Mouse (Mus musculus): ENCODE measurements around the gene Adprhl2.

Gene Adprhl2

GRCm38 (mm10) chr4:126306058-126306457 is 15.4 kb downstream of the Adprhl2 start:
- DNase-seq, result no peak

- DNase-seq, result no peak
These were observed 16.1 kb downstream of the Adprhl2 start for GRCm38 (mm10) chr4:126305428-126305827.

- no peak for DNase-seq
These were observed 17.6 kb downstream of the Adprhl2 start for GRCm38 (mm10) chr4:126303877-126304276.

- DNase-seq, result no peak
These were observed 19.8 kb downstream of the Adprhl2 start for GRCm38 (mm10) chr4:126301584-126302309.

GRCm38 (mm10) chr4:126300916-126301583 is 20.5 kb downstream of the Adprhl2 start:
- no peak for DNase-seq

- DNase-seq, result peak; percentile 60 to 83
These were observed 24.8 kb downstream of the Adprhl2 start for GRCm38 (mm10) chr4:126296617-126297101.

GRCm38 (mm10) chr4:126295937-126296336 is 25.6 kb downstream of the Adprhl2 start:
- no peak for DNase-seq

GRCm38 (mm10) chr4:126295152-126295551 is 26.4 kb downstream of the Adprhl2 start:
- DNase-seq, result no peak

GRCm38 (mm10) chr4:126291196-126291595 is 30.3 kb downstream of the Adprhl2 start:
- DNase-seq, result no peak

GRCm38 (mm10) chr4:126290314-126290713 is 31.2 kb downstream of the Adprhl2 start:
- DNase-seq, result no peak

- DNase-seq, result no peak
These were observed 33.3 kb downstream of the Adprhl2 start for GRCm38 (mm10) chr4:126288085-126288666.

GRCm38 (mm10) chr4:126287302-126287995 is 34.1 kb downstream of the Adprhl2 start:
- DNase-seq, result no peak

GRCm38 (mm10) chr4:126286492-126286891 is 35.0 kb downstream of the Adprhl2 start, which contains the start of gene Col8a2:
TSS of gene Col8a2 (plus strand) at chr4:126286793.
- DNase-seq, result peak in 1 of 2 experiments; percentile 58

GRCm38 (mm10) chr4:126283582-126283981 is 37.9 kb downstream of the Adprhl2 start:
- DNase-seq, result no peak

GRCm38 (mm10) chr4:126281706-126282105 is 39.8 kb downstream of the Adprhl2 start:
- DNase-seq, result no peak

GRCm38 (mm10) chr4:126278961-126279360 is 42.5 kb downstream of the Adprhl2 start:
- DNase-seq, result no peak

GRCm38 (mm10) chr4:126278565-126278915 is 43.0 kb downstream of the Adprhl2 start:
- DNase-seq, result no peak

GRCm38 (mm10) chr4:126277906-126278564 is 43.5 kb downstream of the Adprhl2 start:
- DNase-seq, result peak; percentile 43 to 74

GRCm38 (mm10) chr4:126275681-126276131 is 45.8 kb downstream of the Adprhl2 start:
- DNase-seq, result no peak

- DNase-seq, result no peak
These were observed 46.4 kb downstream of the Adprhl2 start for GRCm38 (mm10) chr4:126275081-126275480.

- no peak for DNase-seq
These were observed 47.8 kb downstream of the Adprhl2 start for GRCm38 (mm10) chr4:126273753-126274152.

GRCm38 (mm10) chr4:126269292-126269691 is 52.2 kb downstream of the Adprhl2 start:
- DNase-seq, result no peak

Data from kidney, postnatal 36 days (tissue).